9 mouse cellular contexts compared by ENCODE assay signal in genomic region chr19:10690336-10690735, GRCm38 (mm10). TPM values are rescaled to one million over a fixed set of nuclear protein-coding genes. Genes with fewer than 3 reads are reported as not detected.
DNase-seq lines count a peak whose midpoint lies in the region; ATAC-seq lines count a peak whose summit lies in the region.
"Had no signal": no experiment of that assay in that cellular context is flagged by ENCODE, and none has a peak within 500 bp of the region (broad histone marks: within the 10 kb centered on the region; RNA-seq: fewer than 3 reads in every experiment).

No protein-coding gene starts in this region.

- peak overlapping the region; percentile 98 for H3K27ac ChIP-seq in heart, embryonic 15.5 days
- no peak overlapping the region; the same call in 1 of the 2 replicates for H3K27ac ChIP-seq in limb, embryonic 13.5 days
- peak overlapping the region; percentile 96 for H3K27ac ChIP-seq in stomach, embryonic 15.5 days

- peaks cover 36% of the 10 kb centered on the region for H3K4me1 ChIP-seq in heart, embryonic 15.5 days (replicated peaks)
- H3K4me1 ChIP-seq in limb, embryonic 13.5 days: peaks cover 33% of the 10 kb centered on the region
- H3K4me1 ChIP-seq in stomach, embryonic 15.5 days: peaks cover 39% of the 10 kb centered on the region

- H3K4me2 ChIP-seq in heart, embryonic 15.5 days: peak overlapping the region; percentile 81
- peak overlapping the region; percentile 83 for H3K4me2 ChIP-seq in limb, embryonic 13.5 days (replicated peaks)
- H3K4me2 ChIP-seq in stomach, embryonic 15.5 days: peak overlapping the region; percentile 70

- H3K9me3 ChIP-seq in heart, embryonic 15.5 days (replicated peaks): no peaks in the 10 kb centered on the region
- no peaks in the 10 kb centered on the region for H3K9me3 ChIP-seq in limb, embryonic 13.5 days
- no peaks in the 10 kb centered on the region for H3K9me3 ChIP-seq in stomach, embryonic 15.5 days

- H3K27me3 ChIP-seq in heart, embryonic 15.5 days: no peaks in the 10 kb centered on the region
- no peaks in the 10 kb centered on the region for H3K27me3 ChIP-seq in limb, embryonic 13.5 days
- H3K27me3 ChIP-seq in stomach, embryonic 15.5 days (replicated peaks): no peaks in the 10 kb centered on the region

- 0 out of 2 replicates have a peak overlapping the region, but pooled peaks have one; percentile 0 for H3K9ac ChIP-seq in heart, embryonic 15.5 days
- H3K9ac ChIP-seq in limb, embryonic 13.5 days: 0 out of 2 replicates have a peak overlapping the region, but pooled peaks have one; percentile 85
- H3K9ac ChIP-seq in stomach, embryonic 15.5 days: no peak overlapping the region

- H3K4me3 ChIP-seq in heart, embryonic 15.5 days: peak overlapping the region; percentile 87; the same call in 1 of the 2 replicates
- peak overlapping the region; percentile 79 for H3K4me3 ChIP-seq in limb, embryonic 13.5 days
- peak overlapping the region; percentile 83; the same call in 1 of the 2 replicates for H3K4me3 ChIP-seq in stomach, embryonic 15.5 days (replicated peaks)

- 38% methylated on average over 3 of the region's 3 CpGs for WGBS in heart, embryonic 15.5 days
- 83% methylated on average over 3 of the region's 3 CpGs for WGBS in limb, embryonic 13.5 days
- WGBS in stomach, embryonic 15.5 days: 46% methylated on average over 3 of the region's 3 CpGs

- H3K36me3 ChIP-seq in heart, embryonic 15.5 days: no peaks in the 10 kb centered on the region
- H3K36me3 ChIP-seq in limb, embryonic 13.5 days: no peaks in the 10 kb centered on the region
- no peaks in the 10 kb centered on the region for H3K36me3 ChIP-seq in stomach, embryonic 15.5 days

- DNase-seq in cerebellum, adult 11-12 months: peak; percentile 33
- no peak for DNase-seq in cerebellum, postnatal 10 days
- peak; percentile 42 for DNase-seq in adrenal gland, postnatal 25 days
- no peak for DNase-seq in ovary, postnatal 10 days (ENCODE audit: low spot score)
- no peak for DNase-seq in spleen, postnatal 4 days (ENCODE audit: low spot score in 2 of 2)

- no peak for ATAC-seq in heart, embryonic 15.5 days (replicated peaks; ENCODE audit: insufficient number of reproducible peaks, insufficient read depth, low FRiP score, low read depth)
- no peak for ATAC-seq in limb, embryonic 13.5 days (ENCODE audit: low FRiP score, low read depth)
- no peak for ATAC-seq in stomach, embryonic 15.5 days (ENCODE audit: insufficient read depth, low FRiP score, low read depth)

RNA-seq across cellular contexts. Expression of gene Vps37c, which starts 1.8 kb away (rescaled TPM):
- total RNA-seq in adrenal gland, postnatal 25 days (2021): 32.4 and 33.6 TPM in 2 replicates
- polyA plus RNA-seq in heart, embryonic 15.5 days (2015; fragmentation: Nextera tagmentation; extraction: Ambion mirVana): 25.1 and 34.3 TPM in 2 replicates
- polyA plus RNA-seq in limb, embryonic 13.5 days (2015; fragmentation: Nextera tagmentation; extraction: Ambion mirVana): 38.3 and 40.9 TPM in 2 replicates
- polyA plus RNA-seq in stomach, embryonic 15.5 days (2015; fragmentation: Nextera tagmentation; extraction: Ambion mirVana): 34.0 and 40.2 TPM in 2 replicates

RNA-seq across cellular contexts. Expression of gene Pga5, which starts 12.5 kb away (rescaled TPM):
- total RNA-seq in adrenal gland, postnatal 25 days (2021): not detected in 2 replicates
- not detected in 2 replicates for polyA plus RNA-seq in heart, embryonic 15.5 days (2015; fragmentation: Nextera tagmentation; extraction: Ambion mirVana)
- polyA plus RNA-seq in limb, embryonic 13.5 days (2015; fragmentation: Nextera tagmentation; extraction: Ambion mirVana): 0.10 TPM in 1 of 2 replicates, not detected in the other
- polyA plus RNA-seq in stomach, embryonic 15.5 days (2015; fragmentation: Nextera tagmentation; extraction: Ambion mirVana): 28.0 and 59.2 TPM in 2 replicates
- polyA plus RNA-seq: spleen, adult 2 months had no signal

RNA-seq across cellular contexts. Expression of gene Cd5, which starts 48.5 kb away (rescaled TPM):
- total RNA-seq in adrenal gland, postnatal 25 days (2021): 0.12 TPM in 1 of 2 replicates, not detected in the other
- 0.53 and 1.4 TPM in 2 replicates for polyA plus RNA-seq in heart, embryonic 15.5 days (2015; fragmentation: Nextera tagmentation; extraction: Ambion mirVana)
- polyA plus RNA-seq in limb, embryonic 13.5 days (2015; fragmentation: Nextera tagmentation; extraction: Ambion mirVana): 0.08 and 0.19 TPM in 2 replicates
- 0.85 and 1.9 TPM in 2 replicates for polyA plus RNA-seq in stomach, embryonic 15.5 days (2015; fragmentation: Nextera tagmentation; extraction: Ambion mirVana)

RNA-seq across cellular contexts. Expression of gene Vwce, which starts 56.3 kb away (rescaled TPM):
- 0.43 and 1.4 TPM in 2 replicates for total RNA-seq in adrenal gland, postnatal 25 days (2021)
- polyA plus RNA-seq in heart, embryonic 15.5 days (2015; fragmentation: Nextera tagmentation; extraction: Ambion mirVana): 0.82 and 1.5 TPM in 2 replicates
- polyA plus RNA-seq in limb, embryonic 13.5 days (2015; fragmentation: Nextera tagmentation; extraction: Ambion mirVana): 4.2 and 4.7 TPM in 2 replicates
- polyA plus RNA-seq in stomach, embryonic 15.5 days (2015; fragmentation: Nextera tagmentation; extraction: Ambion mirVana): 2.3 and 3.2 TPM in 2 replicates

Comparison
In these comparisons a context has a peak if more than half of its experiments do, and no peak if none do; other contexts are left out.
1. DNase-seq: peak in cerebellum, adult 11-12 months (single experiment) and adrenal gland, postnatal 25 days (single experiment); none in cerebellum, postnatal 10 days (0 of 2), ovary, postnatal 10 days (single experiment) and spleen, postnatal 4 days (0 of 2).
2. RNA of gene Pga5, which starts 12.5 kb away (polyA plus RNA-seq): 28.0 to 59.2 TPM in stomach, embryonic 15.5 days; 0.10 TPM in limb, embryonic 13.5 days and not detected in heart, embryonic 15.5 days; every median in the first group is over 10 times any median in the second.
3. Peak in every context shown above with its lines, with median percentiles within 50 percentile points of each other: H3K4me2 ChIP-seq and H3K4me3 ChIP-seq.